Mouse (Mus musculus): ENCODE measurements around the gene Lin54. TPM values are rescaled to one million over a fixed set of nuclear protein-coding genes. Genes with fewer than 3 reads are reported as not detected.

The Lin54 gene
- polyA plus RNA-seq, 1 experiment from 2014 or later: 8.2 TPM

DNA sequence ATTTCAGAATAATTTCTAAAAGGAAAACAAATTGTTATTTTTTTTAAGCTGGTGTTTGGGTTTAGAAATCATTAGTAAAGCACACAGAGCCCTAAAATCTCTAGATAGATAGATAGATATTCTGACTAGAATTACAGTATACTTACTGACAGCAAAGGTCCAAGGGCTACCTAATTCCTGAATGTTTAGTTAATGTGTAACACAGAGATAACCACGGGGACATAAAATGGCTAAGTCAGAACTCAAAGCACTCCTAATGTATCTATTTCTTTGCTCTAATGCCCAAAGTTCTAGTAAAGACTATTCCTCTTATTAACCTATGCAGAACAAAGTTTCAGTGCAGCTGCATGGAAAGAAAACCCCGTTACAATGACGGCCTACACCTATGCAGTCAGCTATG is 87.6 kb downstream of the Lin54 start:
- no peak for ATAC-seq (replicated peaks)
- 88% methylated on average over 3 of the region's 3 CpGs for WGBS
- Histone ChIP-seq H3K9me3 (no peaks in the 10 kb centered on the region), H3K4me3 (no peak overlapping the region), H3K9ac (no peak overlapping the region), H3K36me3 (replicated peaks) (no peaks in the 10 kb centered on the region), H3K27ac (no peak overlapping the region), H3K4me1 (peaks cover 19% of the 10 kb centered on the region), H3K4me2 (no peak overlapping the region), H3K27me3 (replicated peaks) (no peaks in the 10 kb centered on the region)

DNA sequence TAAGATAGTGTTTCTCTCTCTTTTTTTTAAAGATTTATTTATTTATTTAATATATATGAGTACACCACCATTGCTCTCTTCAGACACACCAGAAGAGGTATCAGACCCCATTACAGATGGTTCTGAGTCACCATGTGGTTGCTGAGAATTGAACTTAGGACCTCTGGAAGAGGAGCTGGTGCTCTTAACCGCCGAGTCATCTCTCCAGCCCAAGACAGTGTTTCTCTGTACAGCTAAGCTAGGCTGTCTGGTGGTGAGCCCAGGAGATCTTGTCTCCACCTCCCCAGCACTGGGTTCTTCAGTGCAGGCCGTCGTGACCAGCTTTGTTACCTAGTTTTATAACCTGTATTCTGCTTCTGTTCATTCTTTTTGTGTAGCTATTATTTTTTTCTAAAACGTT is 90.2 kb downstream of the Lin54 start:
- Histone ChIP-seq H3K4me3 (no peak overlapping the region), H3K4me2 (no peak overlapping the region), H3K9me3 (no peaks in the 10 kb centered on the region), H3K9ac (no peak overlapping the region), H3K4me1 (peaks cover 12% of the 10 kb centered on the region), H3K27me3 (replicated peaks) (no peaks in the 10 kb centered on the region), H3K36me3 (replicated peaks) (peaks cover 3% of the 10 kb centered on the region; the same call in 1 of the 2 replicates), H3K27ac (no peak overlapping the region)
- ATAC-seq (replicated peaks): no peak
- WGBS: 88% methylated on average over 5 of the region's 5 CpGs

DNA sequence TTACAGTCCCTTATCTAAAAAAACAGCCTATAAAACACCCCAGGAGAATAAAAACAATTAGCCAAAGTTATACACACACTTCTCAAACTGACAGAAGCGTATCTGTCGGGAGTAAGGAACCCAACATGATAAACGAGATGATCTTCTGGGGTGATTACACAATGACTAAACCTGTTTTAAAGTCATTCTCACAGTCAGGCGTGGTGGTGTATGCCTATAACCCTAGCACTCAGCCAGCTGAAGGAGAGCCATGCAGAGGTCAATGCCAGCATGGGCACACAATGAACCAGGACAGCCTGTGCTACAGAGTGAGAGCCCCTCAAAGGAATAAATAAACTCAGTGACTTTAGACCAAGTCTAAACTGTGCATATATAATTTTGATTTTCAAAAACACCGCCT is 92.0 kb downstream of the Lin54 start:
- H3K27me3 ChIP-seq (replicated peaks): no peaks in the 10 kb centered on the region
- 88% methylated on average over 5 of the region's 5 CpGs for WGBS
- H3K4me3 ChIP-seq: no peak overlapping the region
- H3K27ac ChIP-seq: no peak overlapping the region
- no peak overlapping the region for H3K9ac ChIP-seq
- no peaks in the 10 kb centered on the region for H3K4me1 ChIP-seq
- no peaks in the 10 kb centered on the region for H3K9me3 ChIP-seq
- no peak overlapping the region for H3K4me2 ChIP-seq
- H3K36me3 ChIP-seq (replicated peaks): peaks cover 15% of the 10 kb centered on the region; the same call in 1 of the 2 replicates
- ATAC-seq (replicated peaks): no peak

DNA sequence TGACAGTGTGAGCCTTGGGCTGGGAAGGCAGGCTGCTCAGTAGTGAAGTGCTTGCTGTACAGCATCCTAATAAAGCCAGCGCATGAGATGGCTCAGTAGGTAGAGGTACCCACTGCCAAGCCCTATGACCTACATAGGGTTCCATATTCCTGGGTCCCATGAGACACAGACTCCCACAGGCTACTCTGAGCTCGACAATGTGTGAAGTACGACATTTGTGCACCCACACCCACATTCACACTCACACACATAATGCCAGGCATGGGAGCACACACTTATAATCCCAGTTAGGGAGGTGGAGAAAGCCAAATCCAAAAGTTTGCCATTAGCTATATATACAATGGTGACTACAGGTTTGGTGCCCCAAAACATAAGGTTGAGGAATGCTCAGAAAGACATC is 103.7 kb downstream of the Lin54 start:
- peaks cover 53% of the 10 kb centered on the region for H3K36me3 ChIP-seq (replicated peaks)
- WGBS: 95% methylated on average over 3 of the region's 3 CpGs
- no peak for ATAC-seq (replicated peaks)

DNA sequence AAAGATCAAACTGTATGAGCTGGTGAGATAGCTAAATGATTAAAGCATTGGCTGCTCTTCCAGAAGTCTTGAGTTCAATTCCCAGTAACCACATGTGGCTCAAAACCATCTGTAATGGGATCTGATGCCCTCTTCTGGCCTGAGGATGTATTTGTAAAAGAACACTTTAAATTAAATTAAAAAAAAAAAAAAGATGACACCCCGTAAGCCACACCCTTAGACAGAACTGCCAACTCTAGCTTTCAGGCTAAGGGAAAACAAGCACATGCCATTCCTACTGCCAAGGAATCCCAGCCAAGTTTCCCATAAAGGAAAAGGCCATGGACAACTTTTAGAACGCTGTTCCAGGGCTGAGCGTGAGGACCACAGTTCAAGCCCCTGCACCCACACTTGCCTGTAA is 106.8 kb downstream of the Lin54 start:
- no peak for ATAC-seq (replicated peaks)
- Histone ChIP-seq H3K27me3 (replicated peaks) (no peaks in the 10 kb centered on the region), H3K9ac (no peak overlapping the region), H3K4me2 (no peak overlapping the region), H3K4me1 (no peaks in the 10 kb centered on the region), H3K36me3 (replicated peaks) (peaks cover 62% of the 10 kb centered on the region), H3K27ac (no peak overlapping the region), H3K4me3 (no peak overlapping the region), H3K9me3 (no peaks in the 10 kb centered on the region)
- 88% methylated on average over 3 of the region's 3 CpGs for WGBS

More for the DNA sequence above, 103.7 kb downstream of the Lin54 start:
- no peak overlapping the region for H3K4me2 ChIP-seq
- H3K4me1 ChIP-seq: no peaks in the 10 kb centered on the region
- no peaks in the 10 kb centered on the region for H3K9me3 ChIP-seq
- H3K4me3 ChIP-seq: no peak overlapping the region
- H3K27ac ChIP-seq: no peak overlapping the region
- no peaks in the 10 kb centered on the region for H3K27me3 ChIP-seq (replicated peaks)
- no peak overlapping the region for H3K9ac ChIP-seq

DNA sequence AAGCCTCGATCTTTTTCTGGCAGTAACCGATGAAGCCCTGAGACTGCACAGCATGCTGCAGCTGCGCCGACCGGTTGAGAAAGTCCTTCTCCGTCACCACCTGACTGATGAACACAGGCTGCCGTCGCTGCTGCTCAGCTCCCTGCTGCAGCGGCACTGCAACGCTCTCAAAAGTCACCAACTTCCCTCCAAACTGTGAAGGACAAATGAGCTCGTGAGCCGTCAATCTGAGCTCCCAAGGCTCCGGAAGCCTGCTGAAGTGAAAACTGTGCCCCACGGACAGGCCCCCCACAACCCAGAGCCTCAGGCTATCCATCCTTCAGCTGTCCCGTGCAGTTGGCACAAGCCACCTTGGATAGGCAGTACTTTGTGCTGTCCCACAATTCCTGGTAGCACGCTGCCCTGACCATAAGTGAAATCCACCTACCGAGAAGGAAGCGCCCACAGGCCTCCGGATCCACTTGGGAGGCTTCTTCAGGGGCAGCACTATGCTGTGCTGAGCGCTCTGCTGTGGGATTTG is 107.9 kb downstream of the Lin54 start:
- ATAC-seq (replicated peaks): no peak
- 94% methylated on average over 20 of the region's 20 CpGs for WGBS
- no peaks in the 10 kb centered on the region for H3K27me3 ChIP-seq (replicated peaks)
- H3K9me3 ChIP-seq: no peaks in the 10 kb centered on the region
- peaks cover 63% of the 10 kb centered on the region for H3K36me3 ChIP-seq (replicated peaks)
- H3K9ac ChIP-seq: no peak overlapping the region
- H3K4me1 ChIP-seq: no peaks in the 10 kb centered on the region
- no peak overlapping the region for H3K4me2 ChIP-seq
- H3K27ac ChIP-seq: no peak overlapping the region
- no peak overlapping the region for H3K4me3 ChIP-seq

Small RNA genes lying within 50 kb of the gene (microRNA-seq; reads per million reads assigned to microRNA genes)
- gene Gm23222: not detected

Other genes starting within 250 kb of the Lin54 start
- 101 and 102 TPM in 2 replicates for gene Sec31a, start 84.4 kb downstream of the Lin54 start, polyA plus RNA-seq (2015; fragmentation: Nextera tagmentation; extraction: Ambion mirVana)
- 170 and 172 TPM in 2 replicates for gene Cops4, start 17.7 kb upstream of the Lin54 start, polyA plus RNA-seq (2015; fragmentation: Nextera tagmentation; extraction: Ambion mirVana)
- gene Plac8, start 71.6 kb upstream of the Lin54 start, polyA plus RNA-seq (2015; fragmentation: Nextera tagmentation; extraction: Ambion mirVana): 0.49 and 0.71 TPM in 2 replicates
- gene Coq2, start 174.5 kb upstream of the Lin54 start, polyA plus RNA-seq (2015; fragmentation: Nextera tagmentation; extraction: Ambion mirVana): 48.4 and 49.2 TPM in 2 replicates
- gene Hpse, start 219.1 kb upstream of the Lin54 start, polyA plus RNA-seq (2015; fragmentation: Nextera tagmentation; extraction: Ambion mirVana): 0.09 and 0.20 TPM in 2 replicates

All from midbrain, embryonic 15.5 days (tissue).